Mouse (Mus musculus) lung, postnatal 0 days (tissue): ENCODE data around the gene Cnga3. TPM values are rescaled to one million over a fixed set of nuclear protein-coding genes. Genes with fewer than 3 reads are reported as not detected.

Source experiments
- ATAC-seq: fragments of 200-750 bp; cut with Nextera tagmentation; 2 replicates; pipeline ENCODE4 v1.8.0; 2017; ENCODE audit warnings: moderate library complexity
- DNase-seq: peaks from one replicate; pipeline ENCODE4 v3.0.0-alpha.2; 2016; ENCODE audit warnings: low spot score
- H3K27ac ChIP-seq: fragments of 300-500 bp; sonication (generic); 2 replicates; pipeline ENCODE4 v1.5.1; 2014; ENCODE audit warnings: antibody characterized with exemption, mild to moderate bottlenecking, low read length, mixed read lengths
- H3K27me3 ChIP-seq: fragments of 300-500 bp; sonication (generic); replicated peaks from 2 replicates; pipeline ENCODE4 v1.6.1; 2014; ENCODE audit warnings: low read length, mixed read lengths; ENCODE audit not compliant: insufficient read depth
- H3K36me3 ChIP-seq: fragments of 300-500 bp; sonication (generic); 2 replicates; pipeline ENCODE4 v1.6.1; 2014; ENCODE audit warnings: low read length, mixed read lengths; ENCODE audit not compliant: insufficient read depth
- H3K4me1 ChIP-seq: fragments of 300-500 bp; sonication (generic); 2 replicates; pipeline ENCODE4 v1.6.1; 2014; ENCODE audit warnings: antibody characterized with exemption, low read depth, low read length, mixed read lengths; ENCODE audit not compliant: insufficient read depth
- H3K4me2 ChIP-seq: fragments of 300-500 bp; sonication (generic); replicated peaks from 2 replicates; pipeline ENCODE4 v1.6.1; 2014; ENCODE audit warnings: low read depth, mild to moderate bottlenecking, low read length, moderate library complexity, mixed read lengths
- H3K4me3 ChIP-seq: fragments of 300-500 bp; sonication (generic); 2 replicates; pipeline ENCODE4 v1.5.1; 2014; ENCODE audit warnings: low read depth, low read length
- H3K9ac ChIP-seq: fragments of 300-500 bp; sonication (generic); replicated peaks from 2 replicates; pipeline ENCODE4 v1.6.1; 2014; ENCODE audit warnings: low read depth, mild to moderate bottlenecking
- H3K9me3 ChIP-seq: fragments of 300-500 bp; sonication (generic); 2 replicates; pipeline ENCODE4 v1.6.1; 2016; ENCODE audit warnings: low read length, mixed read lengths
- CTCF ChIP-seq: IDR thresholded peaks from 2 replicates; pipeline ENCODE4 v1.5.1; 2016; ENCODE audit warnings: antibody characterized with exemption, mild to moderate bottlenecking
- EP300 ChIP-seq: IDR thresholded peaks from 2 replicates; pipeline ENCODE4 v1.6.1; 2016; ENCODE audit warnings: antibody characterized with exemption, mild to moderate bottlenecking, control low read depth
- WGBS: fragments of 180-500 bp; shearing (Covaris S2); extraction: QIAGEN DNeasy Blood & Tissue Kit; methylation state at CpG from one replicate; pipeline ENCODE4 v1.1.7; 2014; 5-methylcytosine and 5-hydroxymethylcytosine counted together
- polyA plus RNA-seq: library from polyadenylated mRNA; unstranded; fragments of >200 nt; fragmentation: Nextera tagmentation; extraction: Ambion mirVana; gene quantifications from 2 replicates; pipeline ENCODE4 v1.2.1, GENCODE M21; 2015

Cnga3 gene
- polyA plus RNA-seq, 1 experiment from 2014 or later, result not detected

- Histone ChIP-seq H3K36me3 (no peaks in the 10 kb centered on the region), H3K27me3 (no peaks in the 10 kb centered on the region), H3K27ac (no peak overlapping the region), H3K4me3 (no peak overlapping the region), H3K9me3 (no peaks in the 10 kb centered on the region), H3K4me1 (no peaks in the 10 kb centered on the region), H3K4me2 (no peak overlapping the region), H3K9ac (no peak overlapping the region)
- ATAC-seq (no peak), DNase-seq (peak; percentile 25)
- 63% methylated on average over 4 of the region's 4 CpGs for WGBS
- no peak for TF ChIP-seq EP300
- TF ChIP-seq CTCF, result no peak
Observed at GRCm38 (mm10) chr1:37201406-37201805, 12.8 kb upstream of the Cnga3 start.

DNA sequence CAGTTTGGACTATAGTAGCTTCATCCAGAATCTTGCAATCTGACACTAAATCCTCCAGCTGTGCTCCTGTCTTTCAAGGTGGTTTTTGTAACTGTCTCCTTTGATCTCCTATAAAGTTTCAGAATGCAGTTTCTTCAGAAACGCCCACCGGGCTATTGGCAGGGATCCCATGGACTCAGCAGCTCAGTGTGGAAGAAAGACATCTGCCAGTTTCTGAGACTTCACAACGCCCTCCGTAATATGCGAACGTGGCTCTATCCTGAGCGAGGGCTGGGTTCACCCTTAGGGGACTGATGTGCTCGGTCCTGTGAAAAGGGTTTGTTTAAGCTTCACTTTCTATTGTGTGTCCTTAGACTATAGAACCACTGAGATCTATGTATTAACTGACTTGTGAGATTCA lies 6.5 kb upstream of the Cnga3 start:
- H3K36me3 ChIP-seq, result no peaks in the 10 kb centered on the region
- DNase-seq, result no peak
- ATAC-seq, result no peak
- H3K27me3 ChIP-seq, result no peaks in the 10 kb centered on the region
- no peak overlapping the region for H3K4me2 ChIP-seq
- no peak overlapping the region for H3K4me3 ChIP-seq
- no peaks in the 10 kb centered on the region for H3K9me3 ChIP-seq
- 70% methylated on average over 8 of the region's 8 CpGs for WGBS
- H3K27ac ChIP-seq, result no peak overlapping the region
- H3K9ac ChIP-seq, result no peak overlapping the region
- TF ChIP-seq EP300, result no peak
- no peak for TF ChIP-seq CTCF
- H3K4me1 ChIP-seq, result no peaks in the 10 kb centered on the region

DNA sequence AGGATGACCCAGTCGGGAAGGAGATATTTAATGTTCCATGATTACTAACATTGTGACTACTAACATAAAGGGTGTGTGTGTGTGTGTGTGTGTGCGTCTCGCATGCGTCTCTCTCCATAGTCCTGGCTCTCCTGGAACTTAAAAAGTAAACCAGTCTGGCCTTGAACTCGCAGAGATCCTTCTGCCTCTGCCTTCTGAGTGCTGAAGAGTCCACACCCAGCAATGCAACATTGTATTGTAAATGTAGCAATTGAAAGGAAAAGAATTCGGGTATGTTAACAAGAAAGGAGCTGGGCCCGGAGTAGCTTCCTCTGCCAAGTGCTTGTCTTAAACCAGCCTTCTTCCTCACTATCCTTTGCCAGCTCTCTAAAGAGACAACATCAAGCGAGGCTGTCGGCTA lies 1.9 kb upstream of the Cnga3 start:
- 89% methylated on average over 9 of the region's 9 CpGs for WGBS
- no peak for TF ChIP-seq CTCF
- H3K4me3 ChIP-seq, result no peak overlapping the region
- H3K4me1 ChIP-seq, result no peaks in the 10 kb centered on the region
- no peaks in the 10 kb centered on the region for H3K27me3 ChIP-seq
- no peak overlapping the region for H3K4me2 ChIP-seq
- H3K36me3 ChIP-seq, result no peaks in the 10 kb centered on the region
- ATAC-seq, result no peak
- H3K9ac ChIP-seq, result no peak overlapping the region
- no peak for DNase-seq
- no peaks in the 10 kb centered on the region for H3K9me3 ChIP-seq
- no peak overlapping the region for H3K27ac ChIP-seq

GRCm38 (mm10) chr1:37218386-37218785 lies 4.2 kb downstream of the Cnga3 start:
- DNase-seq (peak; percentile 56), ATAC-seq (peak; percentile 50; the same call in 1 of the 2 replicates)
- Histone ChIP-seq H3K4me2 (no peak overlapping the region), H3K27me3 (no peaks in the 10 kb centered on the region), H3K36me3 (no peaks in the 10 kb centered on the region), H3K9me3 (no peaks in the 10 kb centered on the region), H3K4me3 (no peak overlapping the region), H3K4me1 (no peaks in the 10 kb centered on the region), H3K9ac (no peak overlapping the region), H3K27ac (no peak overlapping the region)
- no peak for TF ChIP-seq EP300
- TF ChIP-seq CTCF, result no peak
- WGBS, result 7% methylated on average over 14 of the region's 14 CpGs

GRCm38 (mm10) chr1:37219593-37219992 lies 5.4 kb downstream of the Cnga3 start:
- Histone ChIP-seq H3K4me3 (no peak overlapping the region), H3K27me3 (no peaks in the 10 kb centered on the region), H3K27ac (no peak overlapping the region), H3K4me2 (no peak overlapping the region), H3K9ac (no peak overlapping the region), H3K9me3 (no peaks in the 10 kb centered on the region), H3K4me1 (no peaks in the 10 kb centered on the region), H3K36me3 (no peaks in the 10 kb centered on the region)
- no peak for TF ChIP-seq CTCF
- 88% methylated on average over 5 of the region's 5 CpGs for WGBS
- ATAC-seq, result no peak
- no peak for DNase-seq

DNA sequence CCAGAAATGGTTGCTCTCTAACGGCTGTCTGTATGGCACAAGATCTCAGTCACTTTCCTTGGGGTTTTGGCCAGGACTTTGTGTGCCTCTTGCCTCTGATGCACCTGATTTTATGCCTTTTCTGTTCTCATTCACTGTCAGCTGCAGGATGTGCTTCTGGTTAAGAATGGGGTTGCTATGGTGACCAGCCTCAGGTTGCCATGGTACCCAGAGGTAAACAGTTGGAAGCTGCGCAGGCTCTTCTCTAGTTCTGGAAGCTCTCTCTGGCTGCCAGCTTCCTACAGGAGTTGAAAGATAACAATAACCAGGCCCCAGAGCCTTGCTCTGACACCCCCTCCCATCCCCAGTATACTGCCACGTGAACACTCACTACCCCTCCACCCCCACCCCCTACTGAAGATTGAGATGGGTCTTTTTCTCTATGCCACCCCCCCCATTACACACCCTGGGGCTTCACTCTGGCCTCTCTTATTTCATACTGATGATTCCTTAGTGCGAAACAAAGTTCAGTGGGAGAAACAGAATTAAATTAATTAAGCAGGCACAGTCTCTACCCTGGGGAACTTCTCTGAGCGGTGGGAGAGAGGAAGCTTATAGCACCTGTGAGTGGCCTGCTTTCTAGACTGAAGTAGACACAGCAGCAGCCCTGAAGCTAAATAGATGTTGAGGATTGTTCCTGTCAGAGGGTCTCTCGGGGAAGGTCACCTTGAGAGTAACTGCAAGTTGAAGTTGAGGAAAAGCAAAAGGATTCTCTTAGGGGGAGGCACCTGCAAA lies 6.1 kb downstream of the Cnga3 start:
- Histone ChIP-seq H3K27ac (no peak overlapping the region), H3K27me3 (no peaks in the 10 kb centered on the region), H3K4me3 (no peak overlapping the region), H3K4me1 (no peaks in the 10 kb centered on the region), H3K4me2 (no peak overlapping the region), H3K9ac (no peak overlapping the region), H3K36me3 (no peaks in the 10 kb centered on the region), H3K9me3 (no peaks in the 10 kb centered on the region)
- ATAC-seq (no peak), DNase-seq (no peak)
- no peak for TF ChIP-seq EP300
- no peak for TF ChIP-seq CTCF
- 63% methylated on average over 6 of the region's 6 CpGs for WGBS

DNA sequence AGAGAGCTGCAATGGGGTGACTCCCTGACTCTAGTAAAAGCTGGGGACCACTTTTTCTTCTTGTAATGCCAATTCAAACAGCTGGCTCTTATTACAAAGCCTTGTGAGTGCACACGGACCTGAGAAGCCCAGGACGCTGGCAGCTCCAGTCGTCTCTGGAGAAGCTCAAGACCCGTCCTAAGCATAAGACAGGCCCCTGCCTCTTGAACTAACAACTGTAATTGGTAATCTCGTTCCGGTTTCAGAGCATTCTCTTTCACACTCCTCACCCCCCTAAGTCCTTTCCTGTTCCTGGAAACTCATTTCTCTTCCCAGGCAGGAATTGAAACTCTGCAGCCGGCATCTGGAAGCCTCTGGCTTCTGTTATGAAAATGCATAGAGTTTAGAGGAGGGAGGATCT lies 7.8 kb downstream of the Cnga3 start:
- WGBS, result 55% methylated on average over 7 of the region's 7 CpGs
- Histone ChIP-seq H3K9ac (no peak overlapping the region), H3K27ac (no peak overlapping the region), H3K4me3 (no peak overlapping the region), H3K4me1 (no peaks in the 10 kb centered on the region), H3K9me3 (no peaks in the 10 kb centered on the region), H3K27me3 (no peaks in the 10 kb centered on the region), H3K36me3 (no peaks in the 10 kb centered on the region), H3K4me2 (no peak overlapping the region)
- ATAC-seq (no peak), DNase-seq (no peak)
- no peak for TF ChIP-seq EP300
